Mouse (Mus musculus) layer of hippocampus, postnatal 10 days (tissue): ENCODE measurements around the gene Znrf3. TPM values are rescaled to one million over a fixed set of nuclear protein-coding genes. Genes with fewer than 3 reads are reported as not detected.

Source experiments
- DNase-seq, 2 experiments: peaks; one replicate each; pipeline ENCODE4 v3.0.0; 2021; ENCODE audit warnings: low spot score in 2 of 2
- total RNA-seq, 2 experiments: library from RNA; stranded (reverse); gene quantifications; 2 replicates each; pipeline ENCODE4 v1.2.3; 2021

The Znrf3 gene
- total RNA-seq, 2 experiments from 2014 or later: 20.7 to 21.4 TPM

- peak; percentile 23 to 42 for DNase-seq
Observed at GRCm38 (mm10) chr11:5443511-5444233, 975 bp downstream of the Znrf3 start.

- no peak for DNase-seq
Observed at GRCm38 (mm10) chr11:5442590-5443021, 2.0 kb downstream of the Znrf3 start.

DNA sequence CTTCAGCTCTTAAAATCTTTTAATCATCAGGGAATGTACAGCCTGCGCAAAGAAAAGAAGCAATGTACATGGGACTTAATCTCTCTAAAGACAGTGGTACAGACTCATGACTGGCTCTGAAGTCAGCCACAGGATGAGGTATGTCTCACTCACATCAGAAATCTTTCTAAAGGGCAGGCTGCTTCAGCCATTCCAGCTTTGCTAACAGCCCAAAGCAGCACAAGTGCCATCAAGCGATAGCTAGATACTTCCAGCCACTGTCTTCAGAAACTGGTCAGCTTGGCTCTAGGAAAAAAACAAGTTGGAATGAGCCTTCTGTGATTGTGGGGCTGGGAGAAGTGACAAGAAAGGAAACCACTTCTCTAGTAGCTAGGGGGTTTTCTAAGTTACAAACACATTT is 7.0 kb downstream of the Znrf3 start:
- DNase-seq: no peak

GRCm38 (mm10) chr11:5436988-5437387 is 7.7 kb downstream of the Znrf3 start:
- no peak for DNase-seq

DNA sequence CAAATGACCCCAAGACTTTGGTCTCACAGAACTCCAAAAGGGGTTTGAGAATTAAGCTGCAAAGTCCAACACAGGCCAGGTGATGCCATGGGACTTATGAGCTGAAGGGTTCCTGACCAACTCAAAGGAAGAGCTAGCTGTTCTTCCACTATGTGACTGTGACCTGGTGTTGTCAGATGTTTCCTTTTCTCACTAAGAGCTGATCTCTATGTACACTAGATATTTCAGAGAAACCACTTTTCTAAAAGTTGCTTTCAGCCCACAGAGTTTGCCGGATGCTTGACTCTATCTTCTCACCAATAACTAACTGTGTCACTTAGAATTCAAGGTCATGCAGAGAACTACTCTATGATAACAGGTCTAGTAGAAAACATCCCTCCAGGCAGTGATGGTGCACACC is 9.2 kb downstream of the Znrf3 start:
- DNase-seq: no peak

DNA sequence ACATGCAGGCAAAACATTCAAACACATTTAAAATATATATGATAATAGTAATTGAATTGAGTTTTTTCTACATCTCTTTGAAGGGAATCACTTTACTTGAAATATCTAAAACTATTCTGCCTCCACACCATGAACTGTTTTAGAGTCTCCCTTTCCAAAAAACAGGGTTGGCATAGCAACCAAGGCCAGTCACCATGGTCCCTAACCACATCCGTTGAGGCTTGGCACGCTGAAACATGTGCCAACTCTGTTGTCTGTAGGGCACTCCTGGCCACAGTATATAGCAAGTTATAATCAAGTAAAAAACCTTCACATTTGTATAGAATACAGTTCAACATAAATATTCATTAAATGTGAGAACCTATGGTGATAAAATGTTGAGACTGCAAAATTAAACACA is 12.3 kb downstream of the Znrf3 start:
- no peak for DNase-seq

DNA sequence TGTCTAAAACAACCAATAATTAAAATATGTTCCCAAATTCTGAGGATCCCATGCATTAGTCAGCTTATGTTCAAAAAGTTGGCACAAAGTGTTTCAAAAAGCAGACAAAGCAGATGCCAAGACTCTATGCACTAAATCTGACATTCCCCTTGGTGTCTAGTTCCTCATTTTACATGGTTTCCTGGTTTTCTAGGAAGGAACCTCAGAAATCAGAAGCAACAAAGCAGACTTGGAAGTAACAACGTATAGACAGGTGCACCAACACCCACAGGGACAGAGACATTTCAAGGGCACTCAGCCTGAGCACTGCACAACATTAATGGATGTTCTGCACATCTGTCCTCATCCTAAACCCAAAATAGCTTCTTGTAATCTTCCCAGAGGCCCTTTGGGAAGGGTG is 13.8 kb downstream of the Znrf3 start:
- DNase-seq: no peak

DNA sequence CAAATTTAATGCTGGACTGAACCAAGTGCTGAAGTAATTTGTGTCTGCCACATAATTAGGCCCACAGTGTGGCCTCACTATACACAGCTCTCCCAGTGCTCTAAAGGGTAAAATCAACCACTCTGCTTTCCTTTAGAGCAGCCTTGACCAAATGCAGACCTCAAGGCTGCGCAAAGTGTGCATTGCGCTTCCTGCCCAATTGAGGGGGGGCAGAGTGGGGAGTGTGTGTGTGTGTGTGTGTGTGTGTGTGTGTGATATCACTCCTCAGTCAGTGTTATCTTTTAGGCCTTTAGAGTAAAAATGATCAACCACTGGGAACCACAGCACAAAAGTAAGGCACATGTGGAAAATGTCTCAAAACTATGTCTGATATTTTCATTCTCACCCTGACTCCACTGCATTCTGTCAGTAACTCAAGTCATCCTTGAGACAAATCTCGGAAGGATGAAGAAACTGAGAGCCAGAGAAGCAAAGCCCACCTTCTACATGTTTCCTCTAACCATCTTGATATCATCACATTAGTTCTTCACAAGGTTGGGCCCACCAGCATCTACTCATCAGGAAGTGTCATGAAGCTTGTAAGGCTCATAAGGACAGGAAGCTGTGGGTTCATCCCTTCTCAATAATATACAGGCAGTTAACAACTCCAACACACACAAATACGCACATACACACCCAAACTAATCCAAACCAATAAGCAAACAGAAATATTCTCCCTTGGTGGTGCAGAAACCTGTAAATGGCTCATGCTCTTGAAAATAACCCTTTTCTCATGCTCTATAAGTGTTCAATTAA is 15.1 kb downstream of the Znrf3 start:
- no peak for DNase-seq

GRCm38 (mm10) chr11:5427251-5427650 is 17.4 kb downstream of the Znrf3 start:
- no peak for DNase-seq

DNA sequence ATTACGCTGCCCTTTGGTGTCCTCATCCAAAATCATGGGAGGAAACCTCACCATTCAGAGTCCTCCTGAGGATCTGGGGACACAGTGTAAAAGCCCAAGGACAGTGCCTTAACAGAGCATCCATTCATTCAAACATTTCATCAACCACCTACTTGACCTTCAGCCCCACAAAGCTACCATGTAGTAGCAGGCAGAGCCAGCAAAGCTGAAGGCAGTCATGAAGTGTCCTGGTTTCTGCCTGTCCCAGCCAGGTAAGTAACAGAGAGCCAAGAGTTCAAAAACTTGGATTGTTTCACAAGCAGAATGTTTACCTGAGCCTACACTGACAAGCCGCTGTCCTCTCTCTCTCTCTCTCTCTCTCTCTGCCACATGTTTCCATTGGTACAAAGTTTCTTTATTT is 18.3 kb downstream of the Znrf3 start:
- no peak for DNase-seq

DNA sequence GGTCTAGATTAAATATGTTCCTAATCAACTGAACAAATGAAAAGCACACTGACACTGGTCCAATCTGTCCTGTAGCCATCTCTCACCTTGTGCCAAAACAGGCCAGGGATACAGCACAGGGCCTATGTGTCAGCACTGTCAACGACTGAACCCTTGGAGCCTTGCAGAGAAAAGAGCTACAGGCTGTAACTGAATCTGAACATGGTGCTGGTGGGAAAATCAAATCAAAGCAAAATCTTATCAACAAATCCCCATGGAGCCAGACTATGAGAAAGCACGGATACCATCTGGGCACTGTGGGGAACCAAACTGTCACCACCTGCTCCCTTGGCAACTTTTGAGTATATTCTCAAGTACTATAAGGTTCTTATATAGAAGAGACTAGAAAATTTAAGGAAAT is 19.5 kb downstream of the Znrf3 start:
- peak in 1 of 2 experiments; percentile 36 for DNase-seq

DNA sequence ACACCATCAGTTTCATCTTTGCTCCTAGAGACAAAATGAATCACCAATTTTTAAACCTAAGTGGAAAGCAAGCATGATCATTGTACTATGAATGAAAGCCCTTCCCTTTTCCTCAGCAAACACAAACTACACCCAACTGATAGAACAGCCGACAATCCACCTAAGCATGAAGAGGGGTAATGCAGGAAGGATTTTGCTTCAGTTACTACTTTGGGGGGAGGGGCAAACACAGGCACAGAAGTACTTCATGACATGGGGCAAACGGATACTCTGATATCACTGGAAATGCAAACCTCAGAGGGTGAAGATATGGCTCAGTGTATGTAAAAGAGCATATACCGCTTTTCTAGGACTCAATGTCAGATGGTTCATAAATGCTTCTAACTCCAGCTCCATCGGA is 20.5 kb downstream of the Znrf3 start:
- DNase-seq: no peak

DNA sequence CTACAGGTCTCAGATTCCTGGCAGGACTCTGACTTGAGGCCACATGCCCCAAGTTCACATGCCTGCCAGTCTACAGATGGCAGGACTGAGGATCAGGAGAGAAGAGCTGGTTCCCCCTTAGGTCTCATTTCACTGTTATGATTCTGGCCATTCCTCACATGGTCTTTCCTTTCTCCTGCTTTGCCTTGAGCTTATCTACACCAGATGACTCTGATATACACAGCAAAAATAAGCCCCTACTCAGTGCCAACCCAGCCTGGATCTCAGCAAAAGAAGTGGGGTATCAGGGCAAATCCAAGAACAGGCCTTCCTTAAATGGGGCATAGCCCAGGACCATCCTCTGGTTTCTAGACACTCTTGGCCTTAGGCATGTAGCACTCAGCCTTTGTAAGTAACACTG is 21.6 kb downstream of the Znrf3 start:
- DNase-seq: no peak

GRCm38 (mm10) chr11:5422252-5422636 is 22.4 kb downstream of the Znrf3 start:
- DNase-seq: no peak

- DNase-seq: no peak
Observed at GRCm38 (mm10) chr11:5421506-5422251, 23.0 kb downstream of the Znrf3 start.

- DNase-seq: no peak
Observed at GRCm38 (mm10) chr11:5415617-5416338, 28.9 kb downstream of the Znrf3 start.

DNA sequence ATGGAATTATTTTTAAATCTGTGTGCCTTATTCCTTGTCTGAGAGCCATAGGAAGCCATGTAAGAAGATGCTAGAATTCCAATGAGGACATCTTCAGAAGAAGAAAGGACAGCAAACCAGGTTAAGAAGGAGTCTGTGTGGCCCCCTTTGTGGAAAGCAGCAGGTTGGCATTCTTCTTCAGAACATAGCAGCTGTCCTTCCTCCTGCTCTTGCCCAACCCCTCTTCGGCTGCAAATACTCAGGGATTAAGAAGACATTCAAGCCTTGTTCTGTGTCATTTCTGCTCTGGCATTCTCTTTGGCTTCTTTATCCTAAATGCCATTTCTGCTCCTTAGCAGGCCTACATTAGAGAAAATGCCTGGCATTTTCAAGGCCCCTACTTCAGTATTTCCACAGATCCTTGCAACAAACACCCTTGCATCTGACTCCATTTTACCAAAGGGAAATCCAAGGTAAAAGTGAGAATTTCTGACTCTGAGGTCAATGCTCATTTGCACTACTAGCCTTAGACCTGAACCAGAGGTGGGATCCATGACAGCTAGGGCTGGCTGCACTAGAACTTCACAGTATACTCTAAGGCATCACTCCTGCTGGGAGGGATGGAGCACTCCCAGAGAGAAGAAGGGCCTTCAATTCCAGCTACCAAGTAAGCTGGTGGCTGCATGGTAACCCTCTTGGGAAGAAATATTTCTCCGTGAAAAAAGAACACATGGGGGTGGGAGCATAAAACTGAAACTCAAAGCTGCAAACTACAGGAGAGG is 29.6 kb downstream of the Znrf3 start:
- DNase-seq: no peak

DNA sequence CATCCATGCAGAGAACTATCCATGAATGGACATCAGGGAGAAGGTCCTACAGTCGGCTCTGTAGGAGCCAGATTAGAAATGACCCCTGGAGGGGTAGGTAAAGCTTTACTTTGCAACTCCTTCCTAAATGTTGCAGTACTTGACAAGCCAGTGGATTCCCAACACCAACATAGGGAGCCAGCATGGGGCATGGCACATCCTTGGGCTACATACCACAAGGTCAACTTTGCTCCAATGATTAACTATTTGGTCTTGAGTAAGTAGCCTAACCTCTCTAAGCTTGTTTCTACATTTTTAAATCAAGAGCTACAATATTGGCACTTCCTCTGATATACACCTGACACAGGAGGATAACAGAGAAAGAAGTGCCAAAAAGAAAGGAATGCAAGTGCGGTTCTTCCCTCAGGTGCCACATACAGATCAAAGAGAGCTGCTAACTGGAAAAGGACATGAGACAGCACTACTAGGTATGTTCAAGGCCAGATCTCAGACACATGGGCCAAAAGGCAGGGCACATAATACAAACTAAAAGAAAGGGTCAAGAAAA is 31.9 kb downstream of the Znrf3 start:
- no peak for DNase-seq

GRCm38 (mm10) chr11:5411577-5411976 is 33.1 kb downstream of the Znrf3 start:
- DNase-seq: no peak

DNA sequence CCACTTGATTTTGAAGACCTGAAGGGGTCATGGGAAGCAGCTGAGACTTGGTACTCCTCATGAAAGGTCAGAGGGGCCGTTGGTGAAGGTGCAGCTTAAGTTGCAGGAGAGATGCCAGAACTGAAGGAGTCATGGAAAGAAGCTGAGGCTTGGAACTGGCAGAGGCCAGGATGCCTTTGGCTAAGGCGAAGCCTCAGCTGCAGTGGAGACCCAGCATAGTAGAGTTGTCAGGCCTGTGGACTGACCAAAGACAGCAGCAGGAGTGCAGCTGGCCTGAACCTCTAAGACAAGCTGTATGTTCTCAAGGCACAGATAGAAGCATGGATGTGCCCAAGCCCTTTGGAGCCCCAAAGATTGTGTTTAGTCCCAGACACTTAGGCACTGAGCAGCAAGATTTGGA is 40.5 kb downstream of the Znrf3 start:
- no peak for DNase-seq
